Mouse (Mus musculus) thymus, adult 2 months (tissue): Measurements from ENCODE around the gene AC161166.1.

Experiments used
- CTCF ChIP-seq: fragments of 200-500 bp; IDR thresholded peaks from 2 replicates; pipeline ENCODE4 v1.5.1; 2012; ENCODE audit warnings: mild to moderate bottlenecking, control low read depth, low read length, moderate library complexity, borderline replicate concordance; ENCODE audit not compliant: control insufficient read depth, poor library complexity, insufficient read depth; ENCODE audit errors: extremely low read depth
- POLR2A ChIP-seq: fragments of 200-500 bp; IDR thresholded peaks from 2 replicates; pipeline ENCODE4 v1.6.1; 2012; ENCODE audit warnings: mild to moderate bottlenecking, low read length, control low read depth, moderate library complexity; ENCODE audit not compliant: control insufficient read depth, poor library complexity, insufficient read depth; ENCODE audit errors: extremely low read depth

DNA sequence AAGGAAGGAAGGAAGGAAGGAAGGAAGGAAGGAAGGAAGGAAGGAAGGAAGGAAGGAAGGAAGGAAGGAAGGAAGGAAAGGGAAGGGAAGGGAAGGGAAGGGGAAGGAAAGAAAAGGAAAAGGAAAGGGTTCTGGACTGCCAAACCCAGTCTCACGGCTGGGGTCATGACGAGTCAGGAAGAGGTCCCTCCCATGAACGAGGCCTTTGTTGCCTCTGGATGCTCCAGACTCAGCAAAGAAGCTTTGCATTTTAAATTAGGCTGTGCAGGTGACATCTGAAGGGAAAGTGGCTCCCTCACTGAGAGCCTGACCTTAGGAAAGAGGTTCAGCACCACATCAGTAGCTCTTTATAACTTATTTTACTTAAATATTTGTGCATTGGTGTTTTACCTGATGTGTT, 6.9 kb upstream of the AC161166.1 start:
- no peak for TF ChIP-seq CTCF
- TF ChIP-seq POLR2A = no peak
